Mouse (Mus musculus) ES-Bruce4 (cell line): ENCODE measurements around the gene Olah.

ENCODE experiments used
- CTCF ChIP-seq: IDR thresholded peaks from one replicate; pipeline ENCODE4 v1.8.1; 2011; ENCODE audit warnings: low read depth, low read length
- EP300 ChIP-seq: IDR thresholded peaks from 2 replicates; pipeline ENCODE4 v1.6.1; 2011; ENCODE audit warnings: low read depth, low read length; ENCODE audit not compliant: insufficient read depth
- POLR2A ChIP-seq: IDR thresholded peaks from one replicate; pipeline ENCODE4 v1.8.1; 2011; ENCODE audit warnings: low read length; ENCODE audit not compliant: insufficient read depth

GRCm38 (mm10) chr2:3445984-3446383, 49.0 kb upstream of the Olah start:
- TF ChIP-seq POLR2A (no peak), EP300 (no peak), CTCF (no peak)
